Mouse (Mus musculus): Measurements from ENCODE around the gene Wiz.

GRCm38 (mm10) chr17:32321390-32321734, 67.9 kb downstream of the Wiz start:
- TF ChIP-seq CTCF (IDR thresholded peaks at IDR 0.05; ENCODE audit: low read depth) (peak; percentile 41; the same call in 1 of the 2 replicates), EP300 (IDR thresholded peaks at IDR 0.05; ENCODE audit: low read depth) (no peak)

Measured in liver, embryonic 14.5 days (tissue).